Mouse (Mus musculus) hindbrain, embryonic 11.5 days (tissue): Measurements from ENCODE around the gene Tcaf2. TPM values are rescaled to one million over a fixed set of nuclear protein-coding genes. Genes with fewer than 3 reads are reported as not detected.

Experiments used
- ATAC-seq: fragments of 200-750 bp; cut with Nextera tagmentation; 2 replicates; pipeline ENCODE4 v1.8.0; 2017; ENCODE audit warnings: mild to moderate bottlenecking, moderate TSS enrichment, moderate library complexity; ENCODE audit not compliant: low FRiP score
- DNase-seq: peaks from one replicate; pipeline ENCODE4 v3.0.0-alpha.2; 2015; ENCODE audit warnings: low spot score
- H3K27ac ChIP-seq: fragments of 300-500 bp; sonication (generic); 2 replicates; pipeline ENCODE4 v1.5.1; 2014; ENCODE audit warnings: mild to moderate bottlenecking, low read depth, low read length
- H3K27me3 ChIP-seq: fragments of 300-500 bp; sonication (generic); 2 replicates; pipeline ENCODE4 v1.6.1; 2014; ENCODE audit warnings: mild to moderate bottlenecking, low read length, moderate library complexity, mixed read lengths; ENCODE audit not compliant: control insufficient read depth, insufficient read depth
- H3K36me3 ChIP-seq: fragments of 300-500 bp; sonication (generic); 2 replicates; pipeline ENCODE4 v1.6.1; 2014; ENCODE audit warnings: mild to moderate bottlenecking, low read length, moderate library complexity, mixed read lengths; ENCODE audit not compliant: control insufficient read depth, insufficient read depth
- H3K4me1 ChIP-seq: fragments of 300-500 bp; sonication (generic); replicated peaks from 2 replicates; pipeline ENCODE4 v1.6.1; 2014; ENCODE audit warnings: low read length, mixed read lengths; ENCODE audit not compliant: control insufficient read depth, insufficient read depth
- H3K4me2 ChIP-seq: fragments of 300-500 bp; sonication (generic); replicated peaks from 2 replicates; pipeline ENCODE4 v1.6.1; 2014; ENCODE audit warnings: mild to moderate bottlenecking, low read depth, low read length
- H3K4me3 ChIP-seq: fragments of 300-500 bp; sonication (generic); 2 replicates; pipeline ENCODE4 v1.5.1; 2014; ENCODE audit warnings: low read depth, low read length
- H3K9ac ChIP-seq: fragments of 300-500 bp; sonication (generic); 2 replicates; pipeline ENCODE4 v1.6.1; 2014; ENCODE audit warnings: low read depth, low read length
- H3K9me3 ChIP-seq: fragments of 300-500 bp; sonication (generic); 2 replicates; pipeline ENCODE4 v1.6.1; 2016; ENCODE audit warnings: low read length; ENCODE audit not compliant: control insufficient read depth
- WGBS: fragments of 180-500 bp; shearing (Covaris S2); extraction: QIAGEN DNeasy Blood & Tissue Kit; methylation state at CpG from one replicate; pipeline ENCODE4 v1.1.7; 2014; 5-methylcytosine and 5-hydroxymethylcytosine counted together
- polyA plus RNA-seq: library from polyadenylated mRNA; unstranded; fragments of >200 nt; fragmentation: Nextera tagmentation; extraction: Ambion mirVana; gene quantifications from 2 replicates; pipeline ENCODE4 v1.2.1, GENCODE M21; 2014

Tcaf2 gene
- polyA plus RNA-seq, 1 experiment from 2014 or later: 2.1 TPM

DNA sequence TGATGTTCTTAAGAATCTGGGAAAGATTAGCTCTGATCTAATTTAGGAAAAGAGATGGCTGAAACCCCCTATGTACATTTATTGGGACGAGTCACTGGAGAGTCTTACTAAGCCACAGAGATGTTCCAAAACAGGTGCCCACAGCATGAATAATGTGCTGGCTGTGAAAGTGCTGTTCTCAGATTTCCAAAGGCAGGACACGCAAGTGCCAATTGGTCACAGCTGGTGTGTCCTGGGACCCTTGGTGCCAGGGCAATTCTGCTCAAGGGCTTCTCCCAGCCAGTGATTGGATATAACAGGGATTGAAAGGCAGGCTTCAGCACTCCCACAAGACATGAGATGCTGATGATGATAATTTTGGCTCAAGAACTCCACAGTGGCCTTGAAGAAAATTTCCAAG lies 16.7 kb upstream of the Tcaf2 start:
- H3K4me2 ChIP-seq: no peak overlapping the region
- DNase-seq: no peak
- no peak for ATAC-seq
- H3K36me3 ChIP-seq: no peaks in the 10 kb centered on the region
- H3K4me1 ChIP-seq: no peaks in the 10 kb centered on the region
- no peaks in the 10 kb centered on the region for H3K9me3 ChIP-seq
- no peak overlapping the region for H3K4me3 ChIP-seq
- H3K9ac ChIP-seq: no peak overlapping the region
- H3K27ac ChIP-seq: no peak overlapping the region
- no peaks in the 10 kb centered on the region for H3K27me3 ChIP-seq
- 52% methylated on average over 2 of the region's 2 CpGs for WGBS

DNA sequence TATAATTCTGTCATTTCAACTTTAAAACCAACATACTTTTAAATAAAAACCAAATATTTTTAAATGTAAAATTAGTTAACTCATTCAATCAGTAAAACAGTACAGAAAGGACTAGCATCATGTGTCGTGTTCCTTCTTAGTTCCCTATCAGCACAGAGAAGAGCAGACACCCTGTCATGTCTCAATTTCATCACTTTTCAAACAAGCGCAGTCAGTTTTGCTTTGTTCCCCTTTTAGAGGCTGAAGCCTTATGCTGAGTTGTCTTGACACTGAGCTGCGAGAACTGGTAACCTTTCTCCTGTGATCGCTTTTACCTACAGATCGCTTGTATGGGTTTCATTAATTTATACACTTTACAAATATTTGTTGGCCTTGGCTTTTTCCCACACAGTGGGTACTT lies 10.7 kb downstream of the Tcaf2 start:
- ATAC-seq: no peak
- WGBS: 88% methylated on average over 5 of the region's 5 CpGs
- H3K9ac ChIP-seq: no peak overlapping the region

DNA sequence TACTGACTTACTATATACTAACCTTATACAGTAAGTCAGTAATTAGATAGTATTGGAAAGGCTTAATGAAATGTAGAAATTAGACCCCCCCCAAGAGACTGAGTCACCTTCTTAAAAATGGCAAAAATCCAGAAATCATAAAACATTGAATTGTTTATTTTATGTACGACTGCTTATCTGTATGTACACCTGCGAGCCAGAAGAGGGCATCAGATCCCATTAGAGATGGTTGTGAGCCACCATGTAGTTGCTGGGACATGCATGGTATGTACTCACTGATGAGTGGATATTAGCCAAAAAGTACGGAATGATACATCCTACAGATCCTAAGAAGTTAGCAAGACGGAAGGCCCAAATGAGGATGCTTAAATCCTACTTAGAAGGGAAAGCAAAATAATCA lies 13.7 kb downstream of the Tcaf2 start:
- no peak overlapping the region for H3K9ac ChIP-seq
- H3K4me2 ChIP-seq: no peak overlapping the region
- no peaks in the 10 kb centered on the region for H3K27me3 ChIP-seq
- 79% methylated on average over 4 of the region's 4 CpGs for WGBS
- ATAC-seq (no peak), DNase-seq (no peak)
- no peaks in the 10 kb centered on the region for H3K36me3 ChIP-seq
- no peaks in the 10 kb centered on the region for H3K4me1 ChIP-seq
- H3K4me3 ChIP-seq: no peak overlapping the region
- no peaks in the 10 kb centered on the region for H3K9me3 ChIP-seq
- no peak overlapping the region for H3K27ac ChIP-seq

More for the DNA sequence above, 10.7 kb downstream of the Tcaf2 start:
- H3K27me3 ChIP-seq: no peaks in the 10 kb centered on the region
- no peak overlapping the region for H3K4me3 ChIP-seq
- no peak for DNase-seq
- H3K27ac ChIP-seq: no peak overlapping the region
- no peaks in the 10 kb centered on the region for H3K9me3 ChIP-seq
- H3K4me2 ChIP-seq: no peak overlapping the region
- no peaks in the 10 kb centered on the region for H3K4me1 ChIP-seq
- H3K36me3 ChIP-seq: no peaks in the 10 kb centered on the region

DNA sequence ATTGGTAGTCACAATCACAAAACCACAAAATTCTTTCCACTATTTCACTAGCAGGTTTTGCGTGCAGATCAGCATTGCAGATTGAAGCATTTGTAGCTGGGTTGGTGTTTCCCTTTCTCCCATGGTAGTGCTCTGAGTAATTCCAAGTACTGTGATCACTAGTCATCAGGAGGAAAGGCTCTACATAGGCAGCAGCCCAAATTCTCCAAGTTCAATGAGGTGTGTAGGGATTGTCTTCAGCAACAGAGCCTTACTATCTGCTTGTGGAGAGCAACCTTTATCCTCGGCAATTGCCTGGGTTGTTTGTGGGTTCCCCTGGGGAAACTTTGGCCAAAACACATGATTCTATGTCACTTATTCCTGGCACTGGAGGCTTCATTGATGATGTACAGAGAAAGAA lies 28.1 kb downstream of the Tcaf2 start:
- no peaks in the 10 kb centered on the region for H3K9me3 ChIP-seq

DNA sequence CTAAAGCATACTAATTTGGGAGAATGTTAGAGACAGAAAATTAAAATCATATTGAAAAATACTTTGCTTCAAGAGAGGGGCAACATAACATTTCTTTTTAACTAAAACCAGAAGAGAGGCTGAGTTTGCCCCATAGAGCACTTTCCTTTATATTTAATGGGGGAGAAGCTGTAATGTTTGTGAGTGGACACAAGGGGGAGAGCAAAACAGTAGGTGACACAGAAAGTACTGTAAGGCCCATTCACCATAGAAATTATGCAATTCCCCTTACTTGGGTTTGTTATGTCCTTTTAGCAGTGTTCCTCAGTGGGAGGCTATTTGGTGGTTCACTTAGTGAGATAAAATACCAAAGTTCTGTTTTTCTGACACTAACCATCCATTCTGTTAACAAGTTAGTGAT lies 32.8 kb downstream of the Tcaf2 start:
- ATAC-seq (peak; percentile 57; the same call in 1 of the 2 replicates), DNase-seq (peak; percentile 9)
- Histone ChIP-seq H3K4me2 (no peak overlapping the region), H3K4me3 (no peak overlapping the region), H3K9ac (no peak overlapping the region), H3K4me1 (no peaks in the 10 kb centered on the region), H3K36me3 (no peaks in the 10 kb centered on the region), H3K27me3 (no peaks in the 10 kb centered on the region), H3K9me3 (no peaks in the 10 kb centered on the region), H3K27ac (no peak overlapping the region)

More for the DNA sequence above, 28.1 kb downstream of the Tcaf2 start:
- no peaks in the 10 kb centered on the region for H3K4me1 ChIP-seq
- no peaks in the 10 kb centered on the region for H3K27me3 ChIP-seq
- H3K4me3 ChIP-seq: no peak overlapping the region
- DNase-seq (no peak), ATAC-seq (no peak)
- H3K36me3 ChIP-seq: no peaks in the 10 kb centered on the region
- WGBS: 71% methylated on average over 2 of the region's 2 CpGs
- H3K4me2 ChIP-seq: no peak overlapping the region
- H3K9ac ChIP-seq: no peak overlapping the region
- no peak overlapping the region for H3K27ac ChIP-seq

DNA sequence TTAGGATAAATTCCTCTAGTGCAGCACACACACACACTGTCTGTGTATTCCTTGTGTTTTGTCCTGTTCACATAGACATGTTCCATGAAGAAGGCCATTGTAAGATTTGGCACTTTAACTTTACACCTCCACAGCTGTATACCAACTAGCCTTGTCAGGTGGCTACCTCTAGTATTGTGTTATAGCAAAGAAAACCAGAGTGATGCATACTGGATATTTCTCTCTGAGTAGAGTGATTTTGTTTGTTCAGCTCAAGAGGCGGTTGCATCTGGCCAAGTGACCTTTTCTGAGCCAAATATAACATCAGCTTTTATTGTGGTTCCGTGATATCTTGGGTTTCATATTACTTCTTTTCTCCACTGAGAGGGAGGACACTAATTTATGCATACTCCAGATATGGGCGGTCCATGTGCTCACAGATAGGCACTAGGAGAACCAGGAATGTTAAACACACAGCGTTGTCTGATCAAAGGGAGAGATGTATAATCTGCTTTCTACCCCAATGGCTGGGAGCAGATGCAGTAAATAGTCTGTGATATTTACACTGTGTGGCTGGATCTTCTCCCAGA lies 34.0 kb downstream of the Tcaf2 start:
- ATAC-seq: no peak
- 74% methylated on average over 4 of the region's 4 CpGs for WGBS

DNA sequence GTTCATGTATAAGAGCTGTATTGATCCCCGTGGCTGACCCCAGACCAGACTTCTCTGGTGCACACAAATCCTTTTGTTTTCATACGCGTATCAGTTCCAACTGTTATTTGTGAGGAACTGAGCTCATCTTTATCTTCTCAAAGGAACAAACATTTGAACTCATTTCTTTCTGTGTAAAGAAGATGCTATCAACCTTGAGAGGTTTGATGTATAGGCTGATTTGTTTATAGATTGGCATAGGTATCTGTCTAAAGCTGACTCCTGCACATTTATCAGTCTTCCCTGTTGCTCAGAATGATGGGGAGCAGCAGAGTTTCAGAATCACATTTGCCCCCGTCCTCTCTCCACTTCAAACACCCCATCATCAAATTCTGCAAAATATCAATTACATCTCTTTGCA lies 47.5 kb downstream of the Tcaf2 start, which contains the start of gene Tcaf3:
Tcaf3 (minus strand) TSS at position 101 of the 400 bp plus-strand sequence.
- Histone ChIP-seq H3K4me3 (no peak within 1 kb of the TSS), H3K9me3 (no peaks in the 10 kb centered on the region), H3K9ac (no peak within 1 kb of the TSS), H3K27ac (no peak within 1 kb of the TSS), H3K27me3 (no peaks in the 10 kb centered on the region), H3K36me3 (no peaks in the 10 kb centered on the region), H3K4me2 (no peak within 1 kb of the TSS), H3K4me1 (no peaks in the 10 kb centered on the region)
- DNase-seq: no peak
- no peak for ATAC-seq
- 67% methylated on average over 4 of the region's 4 CpGs for WGBS

More for the DNA sequence above, 34.0 kb downstream of the Tcaf2 start:
- Histone ChIP-seq H3K36me3 (no peaks in the 10 kb centered on the region), H3K27ac (no peak overlapping the region), H3K4me1 (no peaks in the 10 kb centered on the region), H3K4me2 (no peak overlapping the region), H3K27me3 (no peaks in the 10 kb centered on the region), H3K4me3 (no peak overlapping the region), H3K9ac (no peak overlapping the region), H3K9me3 (no peaks in the 10 kb centered on the region)
- no peak for DNase-seq

DNA sequence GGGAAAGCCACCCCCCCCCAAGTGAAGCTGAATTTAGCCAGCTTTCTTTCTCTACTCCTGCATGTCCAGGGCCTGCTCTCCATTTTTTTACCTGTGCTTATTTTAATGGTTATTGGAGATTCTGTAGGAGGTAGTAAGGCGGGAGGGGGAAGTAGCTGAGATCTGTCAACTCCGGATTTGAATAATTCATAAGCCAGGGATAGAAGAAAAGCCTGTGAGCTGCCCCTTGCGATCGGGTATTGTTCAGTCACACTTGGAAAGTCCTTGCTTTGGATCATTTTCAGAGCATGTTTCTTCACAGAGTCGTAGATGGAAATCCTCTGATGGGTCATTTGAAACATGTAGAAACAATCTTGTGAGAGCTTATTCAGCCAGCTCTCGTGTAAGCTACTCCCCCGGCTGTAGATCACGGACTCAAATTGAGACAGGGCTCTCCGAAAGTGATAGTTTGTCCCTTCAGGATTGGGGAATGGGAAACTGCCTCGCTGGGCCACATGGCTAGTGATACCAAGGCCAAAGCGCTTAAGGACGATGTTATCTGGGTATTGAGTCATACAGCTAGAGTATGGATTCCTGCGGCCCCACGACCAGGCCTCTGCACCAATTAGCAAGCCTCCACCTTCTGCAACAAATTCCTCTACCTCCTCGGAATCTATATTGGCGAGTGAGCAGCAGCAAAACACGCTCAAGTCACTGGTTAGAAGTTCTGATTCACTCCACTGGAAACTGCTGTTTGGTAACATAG lies 51.7 kb downstream of the Tcaf2 start:
- H3K4me1 ChIP-seq: no peaks in the 10 kb centered on the region
- no peak overlapping the region for H3K27ac ChIP-seq
- DNase-seq (peak; percentile 5), ATAC-seq (no peak; the same call in 1 of the 2 replicates)
- H3K9ac ChIP-seq: no peak overlapping the region
- H3K4me3 ChIP-seq: no peak overlapping the region
- H3K36me3 ChIP-seq: no peaks in the 10 kb centered on the region
- 74% methylated on average over 17 of the region's 17 CpGs for WGBS
- no peaks in the 10 kb centered on the region for H3K27me3 ChIP-seq
- no peaks in the 10 kb centered on the region for H3K9me3 ChIP-seq
- no peak overlapping the region for H3K4me2 ChIP-seq

DNA sequence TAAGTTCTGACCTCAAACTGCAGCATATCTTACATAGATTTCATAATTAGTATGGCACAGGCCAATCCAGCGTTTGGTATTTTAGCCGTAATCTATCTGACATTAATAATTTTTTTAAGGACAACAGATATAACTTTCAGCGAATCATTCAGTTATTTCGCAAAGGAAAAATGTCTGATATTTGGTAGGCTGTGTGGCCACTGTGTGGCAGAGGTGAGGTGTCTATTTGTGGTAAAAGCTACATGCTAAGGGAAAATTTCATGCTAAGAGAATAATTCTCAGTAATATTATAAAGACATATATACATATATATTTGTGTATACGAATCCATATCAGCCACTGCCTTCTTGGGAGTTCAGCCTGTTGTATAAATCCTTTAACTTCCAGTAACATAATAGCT lies 58.5 kb downstream of the Tcaf2 start:
- H3K4me2 ChIP-seq: no peak overlapping the region
- H3K36me3 ChIP-seq: no peaks in the 10 kb centered on the region
- no peaks in the 10 kb centered on the region for H3K4me1 ChIP-seq
- no peak for DNase-seq
- no peak overlapping the region for H3K9ac ChIP-seq
- 86% methylated on average over 5 of the region's 5 CpGs for WGBS
- ATAC-seq: no peak
- no peak overlapping the region for H3K4me3 ChIP-seq
- no peaks in the 10 kb centered on the region for H3K27me3 ChIP-seq
- no peaks in the 10 kb centered on the region for H3K9me3 ChIP-seq
- H3K27ac ChIP-seq: no peak overlapping the region
